Mouse (Mus musculus) erythroblast, embryonic 14.5 days (primary cell): ENCODE measurements around the gene St3gal5.

Experiments used
- GATA1 ChIP-seq: IDR thresholded peaks from 2 replicates; pipeline ENCODE4 v1.6.1; 2012; ENCODE audit warnings: low read length, inconsistent platforms, mixed read lengths
- TAL1 ChIP-seq: IDR thresholded peaks from 3 replicates; pipeline ENCODE4 v1.6.1; 2012; ENCODE audit warnings: low read length, inconsistent platforms, mixed read lengths

- no peak for TF ChIP-seq GATA1
- no peak for TF ChIP-seq TAL1
Measured at GRCm38 (mm10) chr6:72203279-72203678, 105.9 kb downstream of the St3gal5 start.
